Mouse (Mus musculus): ENCODE measurements around the gene Sobp.

DNA sequence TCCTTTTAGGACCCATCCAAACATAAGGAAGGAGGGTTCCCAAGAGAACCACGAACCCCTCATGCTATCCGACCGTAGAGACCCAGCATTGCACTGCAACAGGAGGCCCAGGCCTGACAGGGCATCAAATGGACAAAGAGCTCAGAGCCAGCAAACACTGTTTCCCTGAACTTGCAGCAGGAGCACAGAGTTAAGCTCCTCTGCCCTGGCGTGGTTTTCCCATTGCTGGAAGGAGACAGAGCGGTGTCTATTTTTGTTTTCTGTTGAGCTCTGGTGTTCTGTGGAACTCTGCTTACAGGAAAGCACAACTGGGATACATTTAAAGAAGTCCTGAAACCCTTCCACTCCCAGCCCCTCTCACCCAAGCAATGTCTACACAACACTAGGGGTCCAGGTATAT, 15.0 kb downstream of the Sobp start:
- no peak for TF ChIP-seq POLR2A (IDR thresholded peaks at IDR 0.05; ENCODE audit: borderline replicate concordance, insufficient read depth, low read length)
- TF ChIP-seq CTCF (IDR thresholded peaks at IDR 0.05; ENCODE audit: borderline replicate concordance, insufficient read depth, low read depth, low read length) = no peak

Data from cerebellum, adult 2 months (tissue).